Mouse (Mus musculus) MEL (cell line): ENCODE results near the gene Dgkz.

Experiments used
- CHD2 ChIP-seq: IDR thresholded peaks from 2 replicates; pipeline ENCODE4 v1.6.1; 2011; ENCODE audit warnings: low read length, improper control_type of control experiment
- CTCF ChIP-seq, 3 experiments: IDR thresholded peaks in 2 of 3; conservative IDR thresholded peaks in 1 of 3; 2 replicates each; pipeline ENCODE4 v1.5.1; 2011 to 2012; ENCODE audit warnings: low read length in 3 of 3, low read depth in 2 of 3, mild to moderate bottlenecking in 2 of 3, improper control_type of control experiment in 1 of 3, inconsistent platforms in 1 of 3, mixed read lengths in 1 of 3, moderate library complexity in 1 of 3; ENCODE audit not compliant: control insufficient read depth in 1 of 3, insufficient read depth in 1 of 3, poor library complexity in 1 of 3, severe bottlenecking in 1 of 3
- E2F4 ChIP-seq: IDR thresholded peaks from 2 replicates; pipeline ENCODE4 v1.6.1; 2011; ENCODE audit warnings: low read depth, low read length, improper control_type of control experiment, borderline replicate concordance
- EP300 ChIP-seq, 2 experiments: IDR thresholded peaks; 2 replicates each; pipeline ENCODE4 v1.6.1; 2011; ENCODE audit warnings: improper control_type of control experiment in 2 of 2, low read length in 2 of 2, low read depth in 1 of 2, mild to moderate bottlenecking in 1 of 2
- JUND ChIP-seq: IDR thresholded peaks from 2 replicates; pipeline ENCODE4 v1.6.1; 2011; ENCODE audit warnings: low read depth, mild to moderate bottlenecking, improper control_type of control experiment, low read length
- MAX ChIP-seq: IDR thresholded peaks from 2 replicates; pipeline ENCODE4 v1.6.1; 2011; ENCODE audit warnings: low read length, improper control_type of control experiment
- MAZ ChIP-seq: IDR thresholded peaks from 2 replicates; pipeline ENCODE4 v1.6.1; 2012; ENCODE audit warnings: low read depth, mild to moderate bottlenecking, inconsistent platforms, low read length, improper control_type of control experiment
- MEF2A ChIP-seq: IDR thresholded peaks from 2 replicates; pipeline ENCODE4 v1.6.1; 2014; ENCODE audit warnings: low read depth, mild to moderate bottlenecking, inconsistent platforms, low read length, improper control_type of control experiment; ENCODE audit not compliant: poor library complexity, insufficient replicate concordance, severe bottlenecking; ENCODE audit errors: extremely low read depth
- MYC ChIP-seq: IDR thresholded peaks from 2 replicates; pipeline ENCODE4 v1.6.1; 2011; ENCODE audit warnings: low read depth, mild to moderate bottlenecking, low read length, improper control_type of control experiment, moderate library complexity
- POLR2A ChIP-seq, 2 experiments: IDR thresholded peaks; 2 replicates each; pipeline ENCODE4 v1.6.1; 2011 to 2012; ENCODE audit warnings: low read length in 2 of 2, mild to moderate bottlenecking in 2 of 2, control low read depth in 1 of 2, improper control_type of control experiment in 1 of 2, low read depth in 1 of 2, moderate library complexity in 1 of 2; ENCODE audit not compliant: control insufficient read depth in 1 of 2, insufficient read depth in 1 of 2, poor library complexity in 1 of 2
- SIN3A ChIP-seq: IDR thresholded peaks from 2 replicates; pipeline ENCODE4 v1.6.1; 2012; ENCODE audit warnings: low read length, improper control_type of control experiment, inconsistent platforms
- TAL1 ChIP-seq: IDR thresholded peaks from 2 replicates; pipeline ENCODE4 v1.6.1; 2012; ENCODE audit warnings: mild to moderate bottlenecking, inconsistent platforms, low read length, moderate library complexity, mixed read lengths
- ZNF384 ChIP-seq: IDR thresholded peaks from 2 replicates; pipeline ENCODE4 v1.6.1; 2012; ENCODE audit warnings: low read depth, mild to moderate bottlenecking, inconsistent platforms, low read length, improper control_type of control experiment

DNA sequence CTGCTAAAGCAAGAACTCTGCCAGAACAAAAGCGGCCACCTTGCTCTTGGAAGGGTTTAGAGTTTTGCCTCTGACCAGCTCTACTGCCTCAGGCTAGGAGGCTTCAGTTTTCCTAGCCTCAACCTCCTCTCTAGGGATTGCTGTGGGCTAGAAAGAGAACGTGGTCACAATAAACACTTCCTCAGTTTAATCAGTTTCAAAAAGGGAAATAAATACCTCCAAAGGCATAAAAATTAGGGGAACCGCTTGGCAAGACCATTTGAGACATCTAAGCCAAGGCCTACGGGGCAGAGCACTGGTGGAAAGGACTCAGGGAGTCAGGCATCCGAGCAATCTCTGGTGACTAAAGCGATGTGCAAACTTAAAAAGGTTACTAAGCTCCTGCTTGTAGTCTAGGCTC lies 19.8 kb downstream of the Dgkz start:
- no peak for TF ChIP-seq ZNF384
- TF ChIP-seq CTCF (IDR thresholded peaks at IDR 0.05 in 2 of 3, conservative IDR thresholded peaks at IDR 0.05 in 1 of 3; ENCODE audit: control insufficient read depth in 1 of 3, insufficient read depth in 1 of 3, low read depth in 2 of 3, low read length in 3 of 3, poor library complexity in 1 of 3, severe bottlenecking in 1 of 3), result no peak
- no peak for TF ChIP-seq POLR2A (IDR thresholded peaks at IDR 0.05; ENCODE audit: control insufficient read depth in 1 of 2, insufficient read depth in 1 of 2, low read depth in 1 of 2, low read length in 2 of 2, poor library complexity in 1 of 2)
- no peak for TF ChIP-seq MEF2A
- TF ChIP-seq JUND, result no peak
- TF ChIP-seq SIN3A, result no peak
- no peak for TF ChIP-seq E2F4
- no peak for TF ChIP-seq MYC
- TF ChIP-seq MAZ, result no peak
- TF ChIP-seq MAX, result 0 out of 2 replicates have a peak, but pooled peaks have one; percentile 25
- no peak for TF ChIP-seq TAL1
- no peak for TF ChIP-seq CHD2
- no peak for TF ChIP-seq EP300 (IDR thresholded peaks at IDR 0.05; ENCODE audit: low read depth in 1 of 2, low read length in 2 of 2)
